ENCODE assay signal across 8 mouse cellular contexts in genomic region chr8:57503641-57504040, GRCm38 (mm10). TPM values are rescaled to one million over a fixed set of nuclear protein-coding genes. Genes with fewer than 3 reads are reported as not detected.
A peak's percentile ranks its signal among the peaks of the same experiment; 100 is the strongest.
DNase-seq lines count a peak whose midpoint lies in the region; ATAC-seq and TF ChIP-seq lines count a peak whose summit lies in the region.

No protein-coding gene starts in this region.

- no peaks in the 10 kb centered on the region for H3K27me3 ChIP-seq in heart, embryonic 15.5 days
- H3K27me3 ChIP-seq in limb, embryonic 10.5 days (ENCODE audit: low read depth, poor library complexity, severe bottlenecking): no peaks in the 10 kb centered on the region

- no peak overlapping the region for H3K4me2 ChIP-seq in heart, embryonic 15.5 days

- no peak overlapping the region for H3K9ac ChIP-seq in heart, embryonic 15.5 days

- no peak for ATAC-seq in heart, embryonic 15.5 days (replicated peaks; ENCODE audit: insufficient number of reproducible peaks, insufficient read depth, low FRiP score, low read depth)

- WGBS in heart, embryonic 15.5 days: 47% methylated on average over 5 of the region's 5 CpGs
- 57% methylated on average over 5 of the region's 5 CpGs for WGBS in limb, embryonic 10.5 days

- TF ChIP-seq CTCF in cortical plate, adult 2 months (IDR thresholded peaks at IDR 0.05; ENCODE audit: extremely low read depth, insufficient read depth, low read length): peak; percentile 69

- no peak for TF ChIP-seq POLR2A in cortical plate, adult 2 months (IDR thresholded peaks at IDR 0.05; ENCODE audit: extremely low read depth, insufficient read depth, low read length)

- H3K36me3 ChIP-seq in heart, embryonic 15.5 days: peaks cover under 1% of the 10 kb centered on the region; the same call in 1 of the 2 replicates
- no peaks in the 10 kb centered on the region for H3K36me3 ChIP-seq in limb, embryonic 10.5 days

- DNase-seq in heart, adult 11 months: no peak
- peak; percentile 84 for DNase-seq in ZHBTc4 (ENCODE audit: low read depth, low spot score)
- peak; percentile 62 to 78 for DNase-seq in heart, postnatal 36 days
- peak; percentile 86 for DNase-seq in limb, embryonic 10.5 days (ENCODE audit: low spot score)
- DNase-seq in natural killer cell, adult 2 months (ENCODE audit: low spot score in 2 of 2): peak; percentile 69 to 82
- DNase-seq in testis, postnatal 14 days (ENCODE audit: low spot score): peak; percentile 49

- intact Hi-C loops in heart, postnatal 36 days (cut with DNase I): no loop called here

- no peak overlapping the region for H3K4me3 ChIP-seq in heart, embryonic 15.5 days
- no peak overlapping the region for H3K4me3 ChIP-seq in cortical plate, adult 2 months (ENCODE audit: insufficient read depth, low read length)
- no peak overlapping the region for H3K4me3 ChIP-seq in limb, embryonic 10.5 days

- 0 out of 2 replicates have a peak overlapping the region, but pooled peaks have one; percentile 24 for H3K27ac ChIP-seq in heart, embryonic 15.5 days
- H3K27ac ChIP-seq in cortical plate, adult 2 months (ENCODE audit: insufficient read depth, low read length): no peak overlapping the region
- no peak overlapping the region for H3K27ac ChIP-seq in limb, embryonic 10.5 days

- H3K4me1 ChIP-seq in heart, embryonic 15.5 days (replicated peaks): peaks cover 5% of the 10 kb centered on the region
- H3K4me1 ChIP-seq in cortical plate, adult 2 months (ENCODE audit: control insufficient read depth, insufficient read depth, low read length): no peaks in the 10 kb centered on the region
- 0 out of 2 replicates have a peak, but pooled peaks cover 3% of the 10 kb centered on the region for H3K4me1 ChIP-seq in limb, embryonic 10.5 days

- H3K9me3 ChIP-seq in heart, embryonic 15.5 days (replicated peaks): no peaks in the 10 kb centered on the region
- H3K9me3 ChIP-seq in limb, embryonic 10.5 days (replicated peaks): no peaks in the 10 kb centered on the region

RNA-seq across cellular contexts. Expression of gene Hmgb2, which starts 8.1 kb away (rescaled TPM):
- polyA plus RNA-seq in heart, embryonic 15.5 days (2015; fragmentation: Nextera tagmentation; extraction: Ambion mirVana): 181 and 273 TPM in 2 replicates
- polyA plus RNA-seq in cortical plate, adult 2 months (2012; rRNA removed): 6.3 and 6.5 TPM in 2 replicates
- 10 to 100 TPM; 13.2 to 22.2 TPM for total RNA-seq in heart, postnatal 36 days (2021)
- 497 and 548 TPM in 2 replicates for polyA plus RNA-seq in limb, embryonic 10.5 days (2016; fragmentation: Nextera tagmentation; extraction: Ambion mirVana)

RNA-seq across cellular contexts. Expression of gene Sap30, which starts 16.0 kb away (rescaled TPM):
- 46.6 and 46.9 TPM in 2 replicates for polyA plus RNA-seq in heart, embryonic 15.5 days (2015; fragmentation: Nextera tagmentation; extraction: Ambion mirVana)
- 7.7 and 8.4 TPM in 2 replicates for polyA plus RNA-seq in cortical plate, adult 2 months (2012; rRNA removed)
- 10 to 100 TPM; 13.3 to 17.8 TPM for total RNA-seq in heart, postnatal 36 days (2021)
- 76.5 and 82.9 TPM in 2 replicates for polyA plus RNA-seq in limb, embryonic 10.5 days (2016; fragmentation: Nextera tagmentation; extraction: Ambion mirVana)

RNA-seq across cellular contexts. Expression of gene Scrg1, which starts 47.9 kb away (rescaled TPM):
- 1.7 and 2.4 TPM in 2 replicates for polyA plus RNA-seq in heart, embryonic 15.5 days (2015; fragmentation: Nextera tagmentation; extraction: Ambion mirVana)
- 107 and 112 TPM in 2 replicates for polyA plus RNA-seq in cortical plate, adult 2 months (2012; rRNA removed)
- total RNA-seq in heart, postnatal 36 days (2021): not detected
- polyA plus RNA-seq in limb, embryonic 10.5 days (2016; fragmentation: Nextera tagmentation; extraction: Ambion mirVana): not detected in 2 replicates

Comparison
In these comparisons a context has a peak if more than half of its experiments do, and no peak if none do; other contexts are left out.
1. RNA of gene Hmgb2, which starts 8.1 kb away (polyA plus RNA-seq): 497 to 548 TPM in limb, embryonic 10.5 days and 181 to 273 TPM in heart, embryonic 15.5 days; 6.3 to 6.5 TPM in cortical plate, adult 2 months; every median in the first group is over 10 times any median in the second.
2. RNA of gene Scrg1, which starts 47.9 kb away (polyA plus RNA-seq): 107 to 112 TPM in cortical plate, adult 2 months; 1.7 to 2.4 TPM in heart, embryonic 15.5 days and not detected in limb, embryonic 10.5 days; every median in the first group is over 10 times any median in the second.